Mouse (Mus musculus) myocyte (in vitro differentiated cells): ENCODE measurements around the gene Gpc6.

ENCODE experiments used
- E2F4 ChIP-seq: IDR thresholded peaks from one replicate; pipeline ENCODE4 v1.6.1; 2011; ENCODE audit warnings: mild to moderate bottlenecking, control low read depth, moderate library complexity; ENCODE audit not compliant: insufficient read depth
- MAX ChIP-seq: IDR thresholded peaks from one replicate; pipeline ENCODE4 v1.6.1; 2011; ENCODE audit warnings: low read depth, mild to moderate bottlenecking, control low read depth
- MYOD1 ChIP-seq, 3 experiments: IDR thresholded peaks; one replicate each; pipeline ENCODE4 v1.6.1; 2011; ENCODE audit warnings: control low read depth in 2 of 3, low read depth in 2 of 3, mild to moderate bottlenecking in 2 of 3, moderate library complexity in 1 of 3; ENCODE audit not compliant: insufficient read length in 2 of 3, control insufficient read depth in 1 of 3
- MYOG ChIP-seq, 3 experiments: IDR thresholded peaks; one replicate each; pipeline ENCODE4 v1.6.1; 2011; ENCODE audit warnings: control low read depth in 2 of 3, low read depth in 2 of 3, mild to moderate bottlenecking in 2 of 3; ENCODE audit not compliant: insufficient read length in 2 of 3, control insufficient read depth in 1 of 3, insufficient read depth in 1 of 3
- POLR2A ChIP-seq: IDR thresholded peaks from one replicate; pipeline ENCODE4 v1.6.1; 2011; ENCODE audit warnings: low read depth, mild to moderate bottlenecking, control low read depth, moderate library complexity; ENCODE audit not compliant: insufficient read length
- POLR2AphosphoS2 ChIP-seq: IDR thresholded peaks from one replicate; pipeline ENCODE4 v1.6.1; 2011; ENCODE audit warnings: low read depth, control low read depth; ENCODE audit not compliant: insufficient read length
- TCF12 ChIP-seq: IDR thresholded peaks from one replicate; pipeline ENCODE4 v1.6.1; 2011; ENCODE audit warnings: mild to moderate bottlenecking, control low read depth; ENCODE audit not compliant: poor library complexity, insufficient read depth, severe bottlenecking
- TCF3 ChIP-seq: IDR thresholded peaks from one replicate; pipeline ENCODE4 v1.6.1; 2011; ENCODE audit warnings: low read depth, control low read depth; ENCODE audit not compliant: insufficient read length
- USF1 ChIP-seq: IDR thresholded peaks from one replicate; pipeline ENCODE4 v1.6.1; 2011; ENCODE audit warnings: low read depth, mild to moderate bottlenecking, control low read depth, moderate library complexity

DNA sequence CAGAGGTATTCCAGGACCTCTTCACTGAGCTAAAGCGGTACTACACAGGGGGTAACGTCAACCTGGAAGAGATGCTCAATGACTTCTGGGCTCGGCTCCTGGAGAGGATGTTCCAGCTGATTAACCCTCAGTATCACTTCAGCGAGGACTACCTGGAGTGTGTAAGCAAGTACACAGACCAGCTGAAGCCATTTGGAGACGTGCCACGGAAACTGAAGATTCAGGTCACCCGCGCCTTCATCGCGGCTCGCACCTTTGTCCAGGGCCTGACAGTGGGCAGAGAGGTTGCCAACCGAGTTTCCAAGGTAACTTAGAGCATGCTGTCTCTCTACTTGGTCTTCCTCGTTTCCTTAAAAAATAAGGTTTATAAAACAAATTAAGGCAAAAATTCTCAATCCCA lies 510.6 kb downstream of the Gpc6 start:
- TF ChIP-seq TCF12: no peak
- TF ChIP-seq POLR2A: no peak
- TF ChIP-seq USF1: no peak
- no peak for TF ChIP-seq MAX
- TF ChIP-seq E2F4: no peak
- no peak for TF ChIP-seq POLR2AphosphoS2
- TF ChIP-seq TCF3: no peak
- no peak for TF ChIP-seq MYOG (IDR thresholded peaks at IDR 0.05; ENCODE audit: control insufficient read depth in 1 of 3, insufficient read depth in 1 of 3, insufficient read length in 2 of 3, low read depth in 2 of 3)
- no peak for TF ChIP-seq MYOD1 (IDR thresholded peaks at IDR 0.05; ENCODE audit: control insufficient read depth in 1 of 3, insufficient read length in 2 of 3, low read depth in 2 of 3)
